Mouse (Mus musculus) effector memory CD4-positive, alpha-beta T cell, adult 5 months (primary cell): ENCODE data around the gene Hjurp. TPM values are rescaled to one million over a fixed set of nuclear protein-coding genes. Genes with fewer than 3 reads are reported as not detected.

ENCODE experiments used
- polyA plus RNA-seq: library from polyadenylated mRNA; unstranded; fragments of 100-300 nt; shearing (Covaris generic); gene quantifications from one replicate; pipeline ENCODE4 v1.2.1, GENCODE M21; 2017

The Hjurp gene
- polyA plus RNA-seq: 89.4 TPM

GRCm38 (mm10) chr1:88277098-88277817 is at the start of gene Hjurp, which contains the start of gene Trpm8:
Gene Hjurp, minus strand, starts transcription at chr1:88277633.
Gene Trpm8, plus strand, starts transcription at chr1:88277661.

GRCm38 (mm10) chr1:88226670-88227379 is 50.6 kb downstream of the Hjurp start, which contains the start of gene Mroh2a:
Gene Mroh2a, plus strand, starts transcription at chr1:88226986.

Other genes with a start within 250 kb of the Hjurp start
- gene Ugt1a10, start 222.2 kb downstream of the Hjurp start, polyA plus RNA-seq: not detected
- not detected for gene Ugt1a9, start 206.8 kb downstream of the Hjurp start, polyA plus RNA-seq
- gene Ugt1a8, start 189.8 kb downstream of the Hjurp start, polyA plus RNA-seq: not detected
- not detected for gene Ugt1a7c, start 182.6 kb downstream of the Hjurp start, polyA plus RNA-seq
- gene Ugt1a6b, start 174.4 kb downstream of the Hjurp start, polyA plus RNA-seq: not detected
- gene Ugt1a6a, start 142.8 kb downstream of the Hjurp start, polyA plus RNA-seq: 0.52 TPM
- gene Ugt1a5, start 111.6 kb downstream of the Hjurp start, polyA plus RNA-seq: not detected
- gene Ugt1a2, start 77.0 kb downstream of the Hjurp start, polyA plus RNA-seq: not detected
- not detected for gene Dnajb3, start 71.9 kb downstream of the Hjurp start, polyA plus RNA-seq
- not detected for gene Ugt1a1, start 65.7 kb downstream of the Hjurp start, polyA plus RNA-seq
- 0.77 TPM for gene Mroh2a, start 50.6 kb downstream of the Hjurp start, polyA plus RNA-seq
- not detected for gene Trpm8, start within 50 bp of the Hjurp start, polyA plus RNA-seq
- not detected for gene Spp2, start 129.3 kb upstream of the Hjurp start, polyA plus RNA-seq
- not detected for gene Glrp1, start 232.4 kb upstream of the Hjurp start, polyA plus RNA-seq